Mouse (Mus musculus) small intestine, adult 2 months (tissue): ENCODE data around the gene Lin7a.

Source experiments
- CTCF ChIP-seq: fragments of 200-500 bp; IDR thresholded peaks from 2 replicates; pipeline ENCODE4 v1.5.1; 2012; ENCODE audit warnings: low read depth, mild to moderate bottlenecking, control low read depth, inconsistent platforms, low read length, moderate library complexity, mixed read lengths; ENCODE audit not compliant: insufficient replicate concordance, insufficient read length; ENCODE audit errors: extremely low read depth
- POLR2A ChIP-seq: fragments of 200-500 bp; IDR thresholded peaks from 2 replicates; pipeline ENCODE4 v1.6.1; 2012; ENCODE audit warnings: low read depth, mild to moderate bottlenecking, control low read depth, inconsistent platforms, low read length, moderate library complexity

DNA sequence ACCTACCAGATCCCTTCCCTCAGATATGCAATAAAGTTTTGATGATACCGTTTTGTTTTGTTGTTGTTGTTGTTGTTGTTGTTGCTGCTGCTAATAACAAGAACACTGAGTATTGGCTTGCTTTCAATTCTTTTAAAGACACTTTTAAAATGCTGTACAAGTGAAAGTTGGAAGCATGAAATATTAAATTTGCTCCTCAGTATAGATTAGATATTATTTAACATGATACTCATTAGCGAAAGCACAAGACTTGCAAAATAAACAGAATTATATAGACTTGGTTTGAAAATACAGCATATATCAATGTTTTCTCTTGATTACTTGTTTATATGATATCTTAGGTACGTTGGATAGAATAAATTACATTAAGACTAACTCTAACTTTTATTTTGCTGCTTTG is 47.7 kb upstream of the Lin7a start:
- no peak for TF ChIP-seq CTCF
- no peak for TF ChIP-seq POLR2A
